Mouse (Mus musculus): ENCODE results near the gene Gm10964. TPM values are rescaled to one million over a fixed set of nuclear protein-coding genes. Genes with fewer than 3 reads are reported as not detected.

Gm10964 gene
- polyA plus RNA-seq (2015; fragmentation: Nextera tagmentation; extraction: Ambion mirVana) = not detected in 2 replicates

DNA sequence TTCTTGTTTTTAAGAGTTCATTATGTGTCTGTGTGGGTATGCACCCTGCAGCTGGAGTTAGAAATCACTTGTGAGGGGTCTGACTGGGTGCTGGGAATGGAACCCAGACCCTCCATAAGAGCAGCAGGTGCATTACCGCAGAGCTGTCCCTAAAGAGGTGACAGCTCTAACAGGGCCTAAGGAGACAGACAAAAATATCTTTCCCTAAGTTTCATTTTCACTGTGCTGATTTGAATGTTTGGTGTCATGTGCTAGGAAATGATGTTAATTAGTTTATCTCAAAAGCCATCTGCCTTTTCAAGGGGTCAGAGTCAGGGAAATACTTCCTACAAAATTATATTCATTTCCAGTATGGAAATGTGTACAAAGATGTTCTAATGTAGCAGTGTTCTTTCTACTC, at the start of gene Gm10964:
Gene Gm10964, plus strand, starts transcription at position 38 of the 400 bp plus-strand sequence.
- Histone ChIP-seq H3K4me3 (ENCODE audit: low read length) (peak within 1 kb of the TSS; percentile 44), H3K9ac (ENCODE audit: low read depth, low read length) (peak within 1 kb of the TSS; percentile 57), H3K4me1 (ENCODE audit: control insufficient read depth, insufficient read depth, low read length) (peaks cover 17% of the 10 kb centered on the region), H3K27me3 (replicated peaks; ENCODE audit: control insufficient read depth, insufficient read depth, low read length) (no peaks in the 10 kb centered on the region), H3K27ac (ENCODE audit: low read length) (peak within 1 kb of the TSS; percentile 92), H3K4me2 (ENCODE audit: low read depth, low read length) (peak within 1 kb of the TSS; percentile 60), H3K36me3 (ENCODE audit: control insufficient read depth, insufficient read depth, low read length) (peaks cover 8% of the 10 kb centered on the region; the same call in 1 of the 2 replicates), H3K9me3 (ENCODE audit: control insufficient read depth, low read length) (no peaks in the 10 kb centered on the region)
- WGBS = 90% methylated on average over 1 of the region's 1 CpGs
- ATAC-seq = no peak

DNA sequence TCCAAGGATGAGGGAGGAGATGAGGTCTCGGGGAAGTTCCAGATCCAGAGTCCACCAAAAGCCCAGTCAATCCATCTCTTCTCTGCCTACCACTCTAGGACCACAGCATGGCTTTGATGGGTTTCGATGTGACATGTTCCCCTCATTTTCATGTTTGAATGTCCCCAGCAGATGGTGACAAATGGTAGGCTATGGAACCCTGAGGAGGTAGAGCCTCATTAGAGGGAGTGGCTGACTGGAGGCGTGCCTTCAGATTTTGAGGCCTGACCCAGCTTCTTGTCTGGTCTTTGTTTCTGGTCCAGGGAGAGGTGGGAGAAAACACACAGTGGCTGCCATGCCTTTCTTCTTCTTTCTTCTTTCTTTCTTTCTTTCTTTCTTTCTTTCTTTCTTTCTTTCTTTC, 48.7 kb upstream of the Gm10964 start:
- Histone ChIP-seq H3K4me2 (ENCODE audit: low read depth, low read length) (no peak overlapping the region), H3K27me3 (replicated peaks; ENCODE audit: control insufficient read depth, insufficient read depth, low read length) (no peaks in the 10 kb centered on the region), H3K36me3 (ENCODE audit: control insufficient read depth, insufficient read depth, low read length) (no peaks in the 10 kb centered on the region), H3K4me3 (ENCODE audit: low read length) (no peak overlapping the region), H3K4me1 (ENCODE audit: control insufficient read depth, insufficient read depth, low read length) (no peaks in the 10 kb centered on the region), H3K9ac (ENCODE audit: low read depth, low read length) (no peak overlapping the region), H3K9me3 (ENCODE audit: control insufficient read depth, low read length) (no peaks in the 10 kb centered on the region), H3K27ac (ENCODE audit: low read length) (no peak overlapping the region)
- WGBS = 69% methylated on average over 3 of the region's 3 CpGs
- ATAC-seq = no peak

DNA sequence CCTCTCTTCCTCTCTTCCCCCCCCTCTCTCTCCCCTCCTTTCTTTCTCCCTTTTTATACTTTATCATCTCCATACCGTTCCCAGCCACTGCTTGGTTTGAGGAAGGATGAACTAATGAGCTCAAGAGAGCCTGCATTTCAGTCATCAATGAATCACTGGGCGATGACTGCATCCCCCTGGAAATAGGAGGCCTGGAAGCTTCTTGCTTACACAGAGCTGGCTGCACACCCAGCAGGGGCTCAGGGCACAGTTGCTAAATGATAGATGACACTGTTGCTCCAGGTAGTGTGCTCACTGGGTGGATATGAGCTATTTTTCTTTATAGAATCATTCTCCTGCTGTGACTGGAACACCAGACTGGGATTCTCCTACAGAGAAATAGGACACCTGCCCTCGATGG, 43.6 kb upstream of the Gm10964 start:
- Histone ChIP-seq H3K36me3 (ENCODE audit: control insufficient read depth, insufficient read depth, low read length) (no peaks in the 10 kb centered on the region), H3K4me1 (ENCODE audit: control insufficient read depth, insufficient read depth, low read length) (no peaks in the 10 kb centered on the region), H3K27ac (ENCODE audit: low read length) (no peak overlapping the region), H3K9me3 (ENCODE audit: control insufficient read depth, low read length) (no peaks in the 10 kb centered on the region), H3K27me3 (replicated peaks; ENCODE audit: control insufficient read depth, insufficient read depth, low read length) (no peaks in the 10 kb centered on the region), H3K4me3 (ENCODE audit: low read length) (no peak overlapping the region), H3K9ac (ENCODE audit: low read depth, low read length) (no peak overlapping the region), H3K4me2 (ENCODE audit: low read depth, low read length) (no peak overlapping the region)
- no peak for ATAC-seq
- 38% methylated on average over 3 of the region's 3 CpGs for WGBS

- Histone ChIP-seq H3K9me3 (ENCODE audit: control insufficient read depth, low read length) (no peaks in the 10 kb centered on the region), H3K9ac (ENCODE audit: low read depth, low read length) (no peak overlapping the region), H3K4me2 (ENCODE audit: low read depth, low read length) (no peak overlapping the region), H3K27me3 (replicated peaks; ENCODE audit: control insufficient read depth, insufficient read depth, low read length) (no peaks in the 10 kb centered on the region), H3K4me1 (ENCODE audit: control insufficient read depth, insufficient read depth, low read length) (no peaks in the 10 kb centered on the region), H3K27ac (ENCODE audit: low read length) (no peak overlapping the region), H3K4me3 (ENCODE audit: low read length) (no peak overlapping the region), H3K36me3 (ENCODE audit: control insufficient read depth, insufficient read depth, low read length) (no peaks in the 10 kb centered on the region)
- ATAC-seq = no peak
- 79% methylated on average over 1 of the region's 1 CpGs for WGBS
Observed at GRCm38 (mm10) chr3:103696388-103696925, 42.7 kb upstream of the Gm10964 start.

DNA sequence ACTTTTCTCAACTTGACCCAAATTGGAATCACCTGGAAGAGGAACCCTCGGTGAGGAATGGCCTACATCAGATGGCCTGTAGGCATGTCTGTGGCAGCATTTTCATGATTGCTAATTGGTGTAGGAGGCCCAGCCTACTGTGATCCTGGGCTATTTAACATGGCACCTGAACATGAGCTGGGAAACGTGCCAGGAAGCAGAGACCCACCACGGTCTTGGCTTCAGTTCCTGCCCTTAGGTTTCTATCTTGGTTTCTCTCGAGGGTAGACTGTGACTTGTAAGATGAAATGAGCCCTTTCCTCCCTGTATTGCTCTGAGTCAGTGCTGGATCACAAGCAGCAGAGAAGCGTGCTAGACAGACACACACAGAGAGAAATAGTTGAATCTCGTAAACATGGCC, 34.5 kb upstream of the Gm10964 start:
- WGBS = 74% methylated on average over 6 of the region's 6 CpGs
- Histone ChIP-seq H3K27ac (ENCODE audit: low read length) (no peak overlapping the region), H3K27me3 (replicated peaks; ENCODE audit: control insufficient read depth, insufficient read depth, low read length) (no peaks in the 10 kb centered on the region), H3K4me2 (ENCODE audit: low read depth, low read length) (no peak overlapping the region), H3K9me3 (ENCODE audit: control insufficient read depth, low read length) (no peaks in the 10 kb centered on the region), H3K9ac (ENCODE audit: low read depth, low read length) (no peak overlapping the region), H3K4me1 (ENCODE audit: control insufficient read depth, insufficient read depth, low read length) (no peaks in the 10 kb centered on the region), H3K36me3 (ENCODE audit: control insufficient read depth, insufficient read depth, low read length) (no peaks in the 10 kb centered on the region), H3K4me3 (ENCODE audit: low read length) (no peak overlapping the region)
- no peak for ATAC-seq

DNA sequence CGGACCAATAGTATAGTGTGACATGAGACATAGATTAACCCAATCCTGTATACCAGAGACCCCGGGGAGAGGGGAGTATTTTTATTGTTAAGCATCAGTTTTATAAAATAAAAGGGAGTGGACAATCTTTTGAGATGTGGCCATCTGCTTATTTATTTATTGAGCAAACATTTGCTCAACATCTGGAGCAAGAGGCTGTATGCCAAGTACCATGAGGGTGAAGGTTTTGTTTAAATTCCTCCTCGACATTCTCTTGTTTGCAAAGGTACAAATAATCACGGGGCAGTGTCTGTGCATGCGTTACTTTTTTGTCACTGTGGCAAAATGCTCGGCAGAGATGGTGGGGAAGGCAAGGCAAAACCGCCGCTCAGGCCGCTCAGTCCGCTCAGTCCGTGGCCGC, 33.7 kb upstream of the Gm10964 start:
- Histone ChIP-seq H3K27ac (ENCODE audit: low read length) (no peak overlapping the region), H3K4me1 (ENCODE audit: control insufficient read depth, insufficient read depth, low read length) (no peaks in the 10 kb centered on the region), H3K9ac (ENCODE audit: low read depth, low read length) (no peak overlapping the region), H3K4me2 (ENCODE audit: low read depth, low read length) (no peak overlapping the region), H3K9me3 (ENCODE audit: control insufficient read depth, low read length) (no peaks in the 10 kb centered on the region), H3K27me3 (replicated peaks; ENCODE audit: control insufficient read depth, insufficient read depth, low read length) (no peaks in the 10 kb centered on the region), H3K4me3 (ENCODE audit: low read length) (no peak overlapping the region), H3K36me3 (ENCODE audit: control insufficient read depth, insufficient read depth, low read length) (no peaks in the 10 kb centered on the region)
- WGBS = 77% methylated on average over 12 of the region's 12 CpGs
- no peak for ATAC-seq

DNA sequence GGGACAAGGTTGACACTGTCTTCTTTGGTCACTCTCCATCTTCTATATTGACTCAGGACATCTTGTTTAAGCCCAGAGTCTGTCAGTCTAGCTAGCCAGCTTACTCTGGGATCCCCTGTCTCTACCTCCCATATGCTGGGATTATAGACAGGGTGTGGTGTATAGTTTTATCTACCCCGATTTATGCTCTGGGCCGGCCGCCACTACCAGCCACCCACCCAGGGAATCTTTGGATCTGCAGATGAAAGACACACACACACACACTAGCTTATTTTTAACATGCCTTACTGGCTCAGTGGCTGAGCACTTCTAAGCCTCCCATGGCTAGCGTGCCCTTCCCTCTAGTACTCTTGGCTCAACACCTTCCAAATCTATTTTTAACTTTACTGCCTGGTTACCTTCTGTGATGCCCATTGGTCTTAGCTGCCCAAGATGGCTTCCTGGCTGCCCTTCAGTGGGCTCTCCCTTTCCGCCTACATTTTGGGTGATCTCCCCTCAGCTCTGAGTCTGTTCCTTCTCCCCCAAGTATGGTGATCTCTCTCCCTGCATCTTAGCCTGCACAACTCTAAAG, 29.6 kb upstream of the Gm10964 start:
- H3K9ac ChIP-seq (ENCODE audit: low read depth, low read length) = no peak overlapping the region
- no peaks in the 10 kb centered on the region for H3K9me3 ChIP-seq (ENCODE audit: control insufficient read depth, low read length)
- no peaks in the 10 kb centered on the region for H3K4me1 ChIP-seq (ENCODE audit: control insufficient read depth, insufficient read depth, low read length)
- no peak overlapping the region for H3K4me2 ChIP-seq (ENCODE audit: low read depth, low read length)
- no peak overlapping the region for H3K4me3 ChIP-seq (ENCODE audit: low read length)
- no peak for ATAC-seq
- no peak overlapping the region for H3K27ac ChIP-seq (ENCODE audit: low read length)
- H3K36me3 ChIP-seq (ENCODE audit: control insufficient read depth, insufficient read depth, low read length) = no peaks in the 10 kb centered on the region
- no peaks in the 10 kb centered on the region for H3K27me3 ChIP-seq (replicated peaks; ENCODE audit: control insufficient read depth, insufficient read depth, low read length)
- 89% methylated on average over 5 of the region's 5 CpGs for WGBS

- WGBS = 99% methylated on average over 4 of the region's 4 CpGs
- no peak overlapping the region for H3K27ac ChIP-seq (ENCODE audit: low read length)
- H3K27me3 ChIP-seq (replicated peaks; ENCODE audit: control insufficient read depth, insufficient read depth, low read length) = no peaks in the 10 kb centered on the region
- no peak overlapping the region for H3K9ac ChIP-seq (ENCODE audit: low read depth, low read length)
- no peak overlapping the region for H3K4me3 ChIP-seq (ENCODE audit: low read length)
- ATAC-seq = no peak
- H3K9me3 ChIP-seq (ENCODE audit: control insufficient read depth, low read length) = no peaks in the 10 kb centered on the region
- peaks cover 5% of the 10 kb centered on the region; the same call in 1 of the 2 replicates for H3K4me1 ChIP-seq (ENCODE audit: control insufficient read depth, insufficient read depth, low read length)
- no peaks in the 10 kb centered on the region for H3K36me3 ChIP-seq (ENCODE audit: control insufficient read depth, insufficient read depth, low read length)
- H3K4me2 ChIP-seq (ENCODE audit: low read depth, low read length) = no peak overlapping the region
Observed at GRCm38 (mm10) chr3:103712196-103712595, 27.0 kb upstream of the Gm10964 start.

GRCm38 (mm10) chr3:103714236-103714875, 24.8 kb upstream of the Gm10964 start:
- peaks cover 5% of the 10 kb centered on the region; the same call in 1 of the 2 replicates for H3K4me1 ChIP-seq (ENCODE audit: control insufficient read depth, insufficient read depth, low read length)
- H3K9ac ChIP-seq (ENCODE audit: low read depth, low read length) = no peak overlapping the region
- H3K4me3 ChIP-seq (ENCODE audit: low read length) = no peak overlapping the region
- no peak overlapping the region for H3K4me2 ChIP-seq (ENCODE audit: low read depth, low read length)
- no peaks in the 10 kb centered on the region for H3K9me3 ChIP-seq (ENCODE audit: control insufficient read depth, low read length)
- no peaks in the 10 kb centered on the region for H3K36me3 ChIP-seq (ENCODE audit: control insufficient read depth, insufficient read depth, low read length)
- no peaks in the 10 kb centered on the region for H3K27me3 ChIP-seq (replicated peaks; ENCODE audit: control insufficient read depth, insufficient read depth, low read length)
- no peak overlapping the region for H3K27ac ChIP-seq (ENCODE audit: low read length)
- 76% methylated on average over 7 of the region's 7 CpGs for WGBS
- no peak for ATAC-seq

Measured in intestine, embryonic 16.5 days (tissue).